Mouse (Mus musculus): ENCODE results near the gene Gm19935. TPM values are rescaled to one million over a fixed set of nuclear protein-coding genes. Genes with fewer than 3 reads are reported as not detected.

Gm19935 gene
- polyA plus RNA-seq, 1 experiment from 2014 or later: not detected

- ATAC-seq: no peak
- Histone ChIP-seq H3K4me2 (replicated peaks) (no peak overlapping the region), H3K4me3 (replicated peaks) (no peak overlapping the region), H3K9me3 (no peaks in the 10 kb centered on the region), H3K9ac (replicated peaks) (no peak overlapping the region), H3K36me3 (no peaks in the 10 kb centered on the region), H3K27ac (no peak overlapping the region), H3K27me3 (no peaks in the 10 kb centered on the region), H3K4me1 (replicated peaks) (peaks cover 12% of the 10 kb centered on the region)
- WGBS: 77% methylated on average over 9 of the region's 9 CpGs
Observed at GRCm38 (mm10) chr8:90844179-90844967, 27.2 kb upstream of the Gm19935 start.

GRCm38 (mm10) chr8:90843127-90843526 lies 25.9 kb upstream of the Gm19935 start:
- WGBS: 90% methylated on average over 6 of the region's 6 CpGs
- Histone ChIP-seq H3K4me1 (replicated peaks) (0 out of 2 replicates have a peak, but pooled peaks cover 7% of the 10 kb centered on the region), H3K9me3 (no peaks in the 10 kb centered on the region), H3K27ac (no peak overlapping the region), H3K4me3 (replicated peaks) (no peak overlapping the region), H3K9ac (replicated peaks) (no peak overlapping the region), H3K36me3 (no peaks in the 10 kb centered on the region), H3K4me2 (replicated peaks) (no peak overlapping the region), H3K27me3 (no peaks in the 10 kb centered on the region)
- no peak for ATAC-seq

GRCm38 (mm10) chr8:90841321-90841720 lies 24.1 kb upstream of the Gm19935 start:
- ATAC-seq: no peak
- Histone ChIP-seq H3K9ac (replicated peaks) (no peak overlapping the region), H3K27ac (no peak overlapping the region)

GRCm38 (mm10) chr8:90839725-90840714 lies 22.8 kb upstream of the Gm19935 start:
- H3K27ac ChIP-seq: no peak overlapping the region
- H3K27me3 ChIP-seq: no peaks in the 10 kb centered on the region
- H3K4me3 ChIP-seq (replicated peaks): no peak overlapping the region
- ATAC-seq: no peak
- H3K9ac ChIP-seq (replicated peaks): no peak overlapping the region
- no peaks in the 10 kb centered on the region for H3K36me3 ChIP-seq
- H3K4me2 ChIP-seq (replicated peaks): no peak overlapping the region
- H3K4me1 ChIP-seq (replicated peaks): 0 out of 2 replicates have a peak, but pooled peaks cover 7% of the 10 kb centered on the region
- no peaks in the 10 kb centered on the region for H3K9me3 ChIP-seq
- WGBS: 82% methylated on average over 11 of the region's 11 CpGs

More at GRCm38 (mm10) chr8:90841321-90841720, 24.1 kb upstream of the Gm19935 start:
- Histone ChIP-seq H3K27me3 (no peaks in the 10 kb centered on the region), H3K9me3 (no peaks in the 10 kb centered on the region), H3K4me3 (replicated peaks) (no peak overlapping the region), H3K4me1 (replicated peaks) (0 out of 2 replicates have a peak, but pooled peaks cover 7% of the 10 kb centered on the region), H3K36me3 (no peaks in the 10 kb centered on the region), H3K4me2 (replicated peaks) (no peak overlapping the region)
- WGBS: 63% methylated on average over 13 of the region's 13 CpGs

GRCm38 (mm10) chr8:90837440-90837839 lies 20.2 kb upstream of the Gm19935 start:
- H3K36me3 ChIP-seq: no peaks in the 10 kb centered on the region
- no peak overlapping the region for H3K9ac ChIP-seq (replicated peaks)
- H3K4me1 ChIP-seq (replicated peaks): no peaks in the 10 kb centered on the region
- H3K27ac ChIP-seq: no peak overlapping the region
- no peak for ATAC-seq
- WGBS: 91% methylated on average over 6 of the region's 6 CpGs
- no peak overlapping the region for H3K4me2 ChIP-seq (replicated peaks)
- H3K27me3 ChIP-seq: no peaks in the 10 kb centered on the region
- no peak overlapping the region for H3K4me3 ChIP-seq (replicated peaks)
- H3K9me3 ChIP-seq: no peaks in the 10 kb centered on the region

- no peak for ATAC-seq
- H3K36me3 ChIP-seq: no peaks in the 10 kb centered on the region
- H3K27ac ChIP-seq: no peak overlapping the region
- 85% methylated on average over 3 of the region's 3 CpGs for WGBS
- H3K9ac ChIP-seq (replicated peaks): no peak overlapping the region
- no peak overlapping the region for H3K4me2 ChIP-seq (replicated peaks)
- H3K4me1 ChIP-seq (replicated peaks): peaks cover 7% of the 10 kb centered on the region
- H3K9me3 ChIP-seq: no peaks in the 10 kb centered on the region
- H3K27me3 ChIP-seq: no peaks in the 10 kb centered on the region
- H3K4me3 ChIP-seq (replicated peaks): no peak overlapping the region
Observed at GRCm38 (mm10) chr8:90834321-90834672, 17.1 kb upstream of the Gm19935 start.

GRCm38 (mm10) chr8:90833628-90834320 lies 16.6 kb upstream of the Gm19935 start:
- Histone ChIP-seq H3K27me3 (no peaks in the 10 kb centered on the region), H3K4me1 (replicated peaks) (peaks cover 12% of the 10 kb centered on the region), H3K4me2 (replicated peaks) (no peak overlapping the region), H3K9me3 (no peaks in the 10 kb centered on the region), H3K36me3 (no peaks in the 10 kb centered on the region), H3K9ac (replicated peaks) (no peak overlapping the region), H3K27ac (no peak overlapping the region), H3K4me3 (replicated peaks) (no peak overlapping the region)
- 69% methylated on average over 6 of the region's 6 CpGs for WGBS
- ATAC-seq: no peak

GRCm38 (mm10) chr8:90832576-90833289 lies 15.5 kb upstream of the Gm19935 start:
- WGBS: 37% methylated on average over 5 of the region's 5 CpGs
- no peak overlapping the region for H3K27ac ChIP-seq
- no peak for ATAC-seq

GRCm38 (mm10) chr8:90830980-90831379 lies 13.8 kb upstream of the Gm19935 start:
- no peak for ATAC-seq
- WGBS: 73% methylated on average over 8 of the region's 8 CpGs

More at GRCm38 (mm10) chr8:90832576-90833289, 15.5 kb upstream of the Gm19935 start:
- H3K4me1 ChIP-seq (replicated peaks): peaks cover 21% of the 10 kb centered on the region
- no peaks in the 10 kb centered on the region for H3K27me3 ChIP-seq
- H3K9me3 ChIP-seq: no peaks in the 10 kb centered on the region
- no peak overlapping the region for H3K4me3 ChIP-seq (replicated peaks)
- no peak overlapping the region for H3K4me2 ChIP-seq (replicated peaks)
- H3K36me3 ChIP-seq: no peaks in the 10 kb centered on the region
- H3K9ac ChIP-seq (replicated peaks): no peak overlapping the region

GRCm38 (mm10) chr8:90829825-90830224 lies 12.6 kb upstream of the Gm19935 start:
- Histone ChIP-seq H3K36me3 (no peaks in the 10 kb centered on the region), H3K4me1 (replicated peaks) (peaks cover 21% of the 10 kb centered on the region), H3K9me3 (no peaks in the 10 kb centered on the region), H3K4me3 (replicated peaks) (no peak overlapping the region), H3K27me3 (no peaks in the 10 kb centered on the region), H3K4me2 (replicated peaks) (peak overlapping the region; percentile 79; the same call in 1 of the 2 replicates), H3K9ac (replicated peaks) (no peak overlapping the region), H3K27ac (no peak overlapping the region)
- WGBS: 92% methylated on average over 1 of the region's 1 CpGs
- ATAC-seq: no peak

More at GRCm38 (mm10) chr8:90830980-90831379, 13.8 kb upstream of the Gm19935 start:
- H3K9me3 ChIP-seq: no peaks in the 10 kb centered on the region
- H3K4me2 ChIP-seq (replicated peaks): no peak overlapping the region
- no peak overlapping the region for H3K4me3 ChIP-seq (replicated peaks)
- H3K9ac ChIP-seq (replicated peaks): no peak overlapping the region
- no peaks in the 10 kb centered on the region for H3K36me3 ChIP-seq
- H3K27ac ChIP-seq: no peak overlapping the region
- H3K4me1 ChIP-seq (replicated peaks): peaks cover 21% of the 10 kb centered on the region
- no peaks in the 10 kb centered on the region for H3K27me3 ChIP-seq
